Mouse (Mus musculus): Measurements from ENCODE around the gene Hoxc12.

GRCm38 (mm10) chr15:102934897-102935296 is 1.7 kb upstream of the Hoxc12 start:
- no peak for TF ChIP-seq GATA1 (IDR thresholded peaks at IDR 0.05; ENCODE audit: borderline replicate concordance, low read length)
- TF ChIP-seq FLI1 (IDR thresholded peaks at IDR 0.05; ENCODE audit: low read length) = no peak
